Mouse (Mus musculus) liver, embryonic 14.5 days (tissue): Measurements from ENCODE around the gene Cd1d1.
"Not testable (repeated sequence)": the region's sequence is repeated elsewhere in the genome, so short reads cannot be mapped to it uniquely, and the experiment has no call there.

Experiments used
- CTCF ChIP-seq: IDR thresholded peaks from 2 replicates; pipeline ENCODE4 v1.5.1; 2016; ENCODE audit warnings: antibody characterized with exemption, low read depth, control low read depth
- EP300 ChIP-seq: IDR thresholded peaks from 2 replicates; pipeline ENCODE4 v1.6.1; 2016; ENCODE audit warnings: antibody characterized with exemption, low read depth

- TF ChIP-seq CTCF, EP300: not testable (repeated sequence)
Observed at GRCm38 (mm10) chr3:87012406-87012805, 13.2 kb upstream of the Cd1d1 start.
